In the genomic region with DNA sequence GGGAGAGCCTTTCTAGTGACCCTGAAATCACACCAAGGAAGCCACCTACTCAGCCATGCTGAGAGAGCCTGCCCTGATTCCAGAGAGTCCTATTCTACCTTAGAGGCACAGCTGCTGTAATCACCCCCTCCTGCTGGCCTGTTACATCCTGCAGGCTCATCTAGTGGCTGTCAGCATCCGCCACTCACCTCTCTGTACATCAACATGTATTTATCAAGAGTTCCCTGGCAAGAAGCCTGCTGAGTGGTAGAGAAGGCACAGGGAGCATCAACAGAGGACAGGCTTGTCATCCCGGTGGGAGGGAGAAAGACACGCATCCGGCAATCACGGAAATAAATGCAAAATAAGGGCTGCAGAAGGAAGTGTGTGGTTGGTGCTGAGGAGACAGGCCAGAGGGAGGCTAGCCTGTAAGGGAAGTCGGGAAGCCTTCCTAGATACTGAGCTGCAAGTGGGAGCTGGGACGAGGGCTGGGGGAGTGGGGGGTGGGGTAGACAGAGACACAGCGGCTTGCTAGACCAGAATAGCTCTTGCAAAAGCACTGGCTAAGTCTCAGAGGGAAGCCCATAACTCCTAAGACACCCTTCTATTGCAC, we compare ENCODE assay signal across 8 mouse cellular contexts.
DNase-seq lines count a peak whose midpoint lies in the region; ATAC-seq and TF ChIP-seq lines count a peak whose summit lies in the region.

No protein-coding gene starts in this region.

- no peaks in the 10 kb centered on the region for H3K27me3 ChIP-seq in kidney, embryonic 16.5 days (ENCODE audit: insufficient read depth, low read length)
- H3K27me3 ChIP-seq in kidney, adult 2 months (replicated peaks; ENCODE audit: control insufficient read depth, insufficient read depth, low read length) = no peaks in the 10 kb centered on the region
- no peaks in the 10 kb centered on the region for H3K27me3 ChIP-seq in hindbrain, embryonic 14.5 days (ENCODE audit: control insufficient read depth, insufficient read depth, low read length)
- H3K27me3 ChIP-seq in midbrain, embryonic 13.5 days = no peaks in the 10 kb centered on the region

- peaks cover 24% of the 10 kb centered on the region for H3K4me1 ChIP-seq in kidney, embryonic 16.5 days (ENCODE audit: insufficient read depth, low read length)
- no peaks in the 10 kb centered on the region for H3K4me1 ChIP-seq in kidney, adult 2 months (ENCODE audit: control insufficient read depth, insufficient read depth, low read length)
- H3K4me1 ChIP-seq in cortical plate, adult 2 months (ENCODE audit: control insufficient read depth, insufficient read depth, low read length) = peaks cover 5% of the 10 kb centered on the region; the same call in 1 of the 2 replicates
- H3K4me1 ChIP-seq in hindbrain, embryonic 14.5 days (replicated peaks; ENCODE audit: control insufficient read depth, insufficient read depth, low read length) = peaks cover 21% of the 10 kb centered on the region
- H3K4me1 ChIP-seq in midbrain, embryonic 13.5 days (replicated peaks) = peaks cover 24% of the 10 kb centered on the region

- peak overlapping the region; percentile 4; the same call in 1 of the 2 replicates for H3K9ac ChIP-seq in kidney, embryonic 16.5 days (replicated peaks; ENCODE audit: low read length)
- H3K9ac ChIP-seq in hindbrain, embryonic 14.5 days = 0 out of 2 replicates have a peak overlapping the region, but pooled peaks have one; percentile 2
- peak overlapping the region; percentile 23 for H3K9ac ChIP-seq in midbrain, embryonic 13.5 days (replicated peaks)

- no peak overlapping the region for H3K4me3 ChIP-seq in kidney, embryonic 16.5 days (ENCODE audit: low read length)
- H3K4me3 ChIP-seq in kidney, adult 2 months (ENCODE audit: insufficient read depth, low read depth, low read length) = no peak overlapping the region
- no peak overlapping the region for H3K4me3 ChIP-seq in cortical plate, adult 2 months (ENCODE audit: insufficient read depth, low read length)
- no peak overlapping the region for H3K4me3 ChIP-seq in hindbrain, embryonic 14.5 days (replicated peaks; ENCODE audit: low read length)
- H3K4me3 ChIP-seq in midbrain, embryonic 13.5 days (replicated peaks) = no peak overlapping the region

- no peak overlapping the region for H3K4me2 ChIP-seq in kidney, embryonic 16.5 days (replicated peaks; ENCODE audit: low read depth, low read length)
- no peak overlapping the region for H3K4me2 ChIP-seq in hindbrain, embryonic 14.5 days (replicated peaks)
- H3K4me2 ChIP-seq in midbrain, embryonic 13.5 days (replicated peaks) = no peak overlapping the region

- H3K9me3 ChIP-seq in kidney, embryonic 16.5 days (ENCODE audit: low read length) = no peaks in the 10 kb centered on the region
- no peaks in the 10 kb centered on the region for H3K9me3 ChIP-seq in hindbrain, embryonic 14.5 days (ENCODE audit: control insufficient read depth, low read length)
- no peaks in the 10 kb centered on the region for H3K9me3 ChIP-seq in midbrain, embryonic 13.5 days

- H3K36me3 ChIP-seq in kidney, embryonic 16.5 days (ENCODE audit: insufficient read depth, low read length) = no peaks in the 10 kb centered on the region
- H3K36me3 ChIP-seq in kidney, adult 2 months (ENCODE audit: control insufficient read depth, insufficient read depth, low read length) = no peaks in the 10 kb centered on the region
- no peaks in the 10 kb centered on the region for H3K36me3 ChIP-seq in hindbrain, embryonic 14.5 days (replicated peaks; ENCODE audit: control insufficient read depth, insufficient read depth)
- no peaks in the 10 kb centered on the region for H3K36me3 ChIP-seq in midbrain, embryonic 13.5 days

- ATAC-seq in kidney, embryonic 16.5 days (ENCODE audit: low FRiP score, low TSS enrichment) = peak; percentile 36; the same call in 1 of the 2 replicates
- ATAC-seq in hindbrain, embryonic 14.5 days (ENCODE audit: low FRiP score) = peak; percentile 49; the same call in 1 of the 2 replicates
- peak; percentile 66 for ATAC-seq in midbrain, embryonic 13.5 days

- TF ChIP-seq CTCF in kidney, adult 2 months (conservative IDR thresholded peaks at IDR 0.05; ENCODE audit: insufficient read depth, insufficient read length, low read depth, low read length) = no peak
- TF ChIP-seq CTCF in cortical plate, adult 2 months (IDR thresholded peaks at IDR 0.05; ENCODE audit: extremely low read depth, insufficient read depth, low read length) = no peak

- DNase-seq in kidney, adult 2 months = no peak
- DNase-seq in hindbrain, embryonic 14.5 days (ENCODE audit: low spot score) = no peak
- DNase-seq in T-cell, adult 2 months (ENCODE audit: low spot score) = no peak
- no peak for DNase-seq in testis, postnatal 14 days (ENCODE audit: low spot score)
- DNase-seq in c-Kit-positive CD71-positive TER-119-positive erythroid progenitor cells, embryonic 14.5 days (ENCODE audit: low spot score) = no peak

- no peak overlapping the region; the same call in 1 of the 2 replicates for H3K27ac ChIP-seq in kidney, embryonic 16.5 days (ENCODE audit: low read length)
- H3K27ac ChIP-seq in kidney, adult 2 months (ENCODE audit: insufficient read depth, low read depth, low read length) = no peak overlapping the region
- peak overlapping the region; percentile 27 for H3K27ac ChIP-seq in cortical plate, adult 2 months (ENCODE audit: insufficient read depth, low read length)
- peak overlapping the region; percentile 71 for H3K27ac ChIP-seq in hindbrain, embryonic 14.5 days
- H3K27ac ChIP-seq in midbrain, embryonic 13.5 days = peak overlapping the region; percentile 84

- 21% methylated on average over 8 of the region's 8 CpGs for WGBS in kidney, embryonic 16.5 days
- 54% methylated on average over 8 of the region's 8 CpGs for WGBS in kidney, adult 2 months
- WGBS in hindbrain, embryonic 14.5 days = 13% methylated on average over 8 of the region's 8 CpGs
- 10% methylated on average over 8 of the region's 8 CpGs for WGBS in midbrain, embryonic 13.5 days

- TF ChIP-seq POLR2A in kidney, adult 2 months (IDR thresholded peaks at IDR 0.05; ENCODE audit: low read depth, low read length) = no peak
- no peak for TF ChIP-seq POLR2A in cortical plate, adult 2 months (IDR thresholded peaks at IDR 0.05; ENCODE audit: extremely low read depth, insufficient read depth, low read length)

Comparison
In these comparisons a context has a peak if more than half of its experiments do, and no peak if none do; other contexts are left out.
1. H3K27ac ChIP-seq: peak in cortical plate, adult 2 months (single experiment), hindbrain, embryonic 14.5 days (single experiment) and midbrain, embryonic 13.5 days (single experiment); none in kidney, embryonic 16.5 days (single experiment) and kidney, adult 2 months (single experiment).
2. Peak in every context shown above with its lines, with median percentiles within 50 percentile points of each other: ATAC-seq and H3K9ac ChIP-seq.